16 mouse cellular contexts compared by ENCODE assay signal in the genomic region with DNA sequence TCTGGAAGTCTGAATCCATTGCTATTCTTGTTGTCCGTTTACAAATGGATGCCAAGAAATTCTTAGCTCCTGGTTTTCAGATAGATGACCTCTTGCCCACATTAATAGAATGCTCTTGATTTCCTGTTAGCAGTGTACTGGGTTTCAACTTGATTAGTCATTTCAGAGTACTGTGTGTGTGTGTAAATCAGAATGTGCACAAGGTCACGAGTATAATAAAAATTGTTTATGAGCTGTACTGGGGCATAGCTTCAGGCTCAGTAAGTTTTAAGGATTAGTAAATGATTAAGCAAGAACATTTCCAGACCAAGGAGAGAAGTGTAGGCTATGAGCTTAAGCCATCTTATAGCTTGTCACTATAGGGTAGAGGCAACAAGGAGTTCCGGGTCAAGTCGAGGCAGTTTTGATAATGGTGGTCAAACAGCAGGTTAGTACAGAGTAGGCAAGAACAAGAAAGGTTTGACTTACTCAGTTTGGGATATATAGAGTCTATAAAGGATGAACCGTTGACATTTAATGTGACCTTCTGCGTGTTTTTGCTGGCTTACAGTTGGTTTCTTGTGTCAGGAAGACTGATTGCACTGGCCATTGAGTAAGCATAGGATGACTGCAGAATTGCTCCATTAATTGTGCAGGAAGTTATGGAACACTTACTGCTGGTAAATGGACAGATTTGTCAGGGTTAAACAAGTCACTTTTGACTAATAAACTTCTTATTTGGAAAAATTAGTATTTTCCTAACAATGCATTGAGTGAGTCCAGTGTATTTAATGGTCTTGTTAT. TPM values are rescaled to one million over a fixed set of nuclear protein-coding genes. Genes with fewer than 3 reads are reported as not detected.
DNase-seq lines count a peak whose midpoint lies in the region; ATAC-seq and TF ChIP-seq lines count a peak whose summit lies in the region.
"Had no signal": no experiment of that assay in that cellular context is flagged by ENCODE, and none has a peak within 500 bp of the region (broad histone marks: within the 10 kb centered on the region; RNA-seq: fewer than 3 reads in every experiment).

No protein-coding gene starts in this region.

- 61% methylated on average over 6 of the region's 6 CpGs for WGBS in liver, adult 2 months
- WGBS in liver, embryonic 12.5 days (ENCODE audit: insufficient replicate concordance): 78% methylated on average over 6 of the region's 6 CpGs
- 22% methylated on average over 6 of the region's 6 CpGs for whole genome bisulfite sequencing in small intestine, adult 2 months

- peaks cover 13% of the 10 kb centered on the region for H3K4me1 ChIP-seq in liver, adult 2 months (ENCODE audit: control insufficient read depth, insufficient read depth, low read length)
- peaks cover 14% of the 10 kb centered on the region for H3K4me1 ChIP-seq in liver, embryonic 12.5 days
- H3K4me1 ChIP-seq in small intestine, adult 2 months (ENCODE audit: control insufficient read depth, insufficient read depth, insufficient read length, low read length): peaks cover 19% of the 10 kb centered on the region; the same call in 1 of the 2 replicates

- no peak overlapping the region for H3K4me3 ChIP-seq in liver, adult 2 months (ENCODE audit: insufficient read depth, low read depth, low read length)
- no peak overlapping the region for H3K4me3 ChIP-seq in liver, embryonic 12.5 days
- no peak overlapping the region for H3K4me3 ChIP-seq in small intestine, adult 2 months (ENCODE audit: low read depth, low read length)
- H3K4me3 ChIP-seq: layer of hippocampus, adult 2 months; limb, embryonic 13.5 days; midbrain, embryonic 15.5 days had no signal

- H3K27ac ChIP-seq in liver, adult 2 months (replicated peaks; ENCODE audit: insufficient read depth, low read depth, low read length): no peak overlapping the region
- no peak overlapping the region for H3K27ac ChIP-seq in liver, embryonic 12.5 days
- peak overlapping the region; percentile 70 for H3K27ac ChIP-seq in small intestine, adult 2 months (ENCODE audit: insufficient read depth, low read depth, low read length)
- H3K27ac ChIP-seq: layer of hippocampus, adult 2 months; limb, embryonic 13.5 days; midbrain, embryonic 15.5 days had no signal

- TF ChIP-seq POLR2A in liver, adult 2 months (IDR thresholded peaks at IDR 0.05; ENCODE audit: extremely low read depth, insufficient read depth, low read length): no peak
- no peak for TF ChIP-seq POLR2A in small intestine, adult 2 months (IDR thresholded peaks at IDR 0.05; ENCODE audit: low read depth, low read length)

- no peaks in the 10 kb centered on the region for H3K27me3 ChIP-seq in liver, adult 2 months (ENCODE audit: control insufficient read depth, insufficient read depth, low read length)
- no peaks in the 10 kb centered on the region for H3K27me3 ChIP-seq in liver, embryonic 12.5 days (replicated peaks)
- no peaks in the 10 kb centered on the region for H3K27me3 ChIP-seq in small intestine, adult 2 months (ENCODE audit: control insufficient read depth, insufficient read depth, low read length)
- H3K27me3 ChIP-seq: limb, embryonic 13.5 days; midbrain, embryonic 15.5 days had no signal

- no peak overlapping the region for H3K9ac ChIP-seq in liver, adult 2 months (ENCODE audit: low read depth, low read length)
- no peak overlapping the region for H3K9ac ChIP-seq in liver, embryonic 12.5 days
- H3K9ac ChIP-seq: limb, embryonic 13.5 days; liver, postnatal 0 days; midbrain, embryonic 15.5 days had no signal

- H3K36me3 ChIP-seq in liver, adult 2 months (ENCODE audit: control insufficient read depth, insufficient read depth, low read length): peaks cover 8% of the 10 kb centered on the region; the same call in 1 of the 2 replicates
- H3K36me3 ChIP-seq in liver, embryonic 12.5 days: peaks cover 17% of the 10 kb centered on the region
- H3K36me3 ChIP-seq in small intestine, adult 2 months (ENCODE audit: control insufficient read depth, insufficient read depth, low read length): peaks cover 3% of the 10 kb centered on the region; the same call in 1 of the 2 replicates

- ATAC-seq in liver, embryonic 12.5 days: no peak
- ATAC-seq: hindbrain, embryonic 16.5 days; liver, postnatal 0 days; midbrain, embryonic 15.5 days had no signal

- H3K79me2 ChIP-seq in liver, adult 2 months (ENCODE audit: control insufficient read depth, insufficient read depth, low read length): peaks cover 22% of the 10 kb centered on the region

- no peaks in the 10 kb centered on the region for H3K9me3 ChIP-seq in liver, embryonic 12.5 days (replicated peaks)
- H3K9me3 ChIP-seq: limb, embryonic 13.5 days; midbrain, embryonic 15.5 days had no signal

- peak; percentile 76 for DNase-seq in adrenal gland, adult 2 months
- no peak for DNase-seq in adrenal gland, postnatal 25 days
- DNase-seq in liver, adult 2 months (ENCODE audit: extremely low read depth, low read depth, low spot score): peak; percentile 37
- peak; percentile 96 for DNase-seq in fat pad, adult 2 months (ENCODE audit: extremely low read depth, low read depth, low spot score)
- DNase-seq in layer of hippocampus, adult 11-12 months (ENCODE audit: low spot score): no peak
- DNase-seq in spleen, adult 18-20 months: no peak
- DNase-seq: cerebellum, adult 11 months; cerebellum, postnatal 36 days; liver, postnatal 0 days had no signal

- H3K4me2 ChIP-seq in liver, embryonic 12.5 days: no peak overlapping the region
- H3K4me2 ChIP-seq: limb, embryonic 13.5 days; midbrain, embryonic 15.5 days had no signal

- no peak for TF ChIP-seq CTCF in liver, adult 2 months (IDR thresholded peaks at IDR 0.05; ENCODE audit: low read depth, low read length)
- no peak for TF ChIP-seq CTCF in small intestine, adult 2 months (IDR thresholded peaks at IDR 0.05; ENCODE audit: extremely low read depth, insufficient read length, insufficient replicate concordance, low read depth, low read length)

RNA-seq across cellular contexts. Expression of gene Mettl9, which starts 11.6 kb away (rescaled TPM):
- total RNA-seq in adrenal gland, adult 2 months (2021): 100 to 1,000 TPM in 1 of 2 experiments, 10 to 100 TPM in 1; 83.6 to 118 TPM
- 40.2 and 44.5 TPM in 2 replicates for polyA plus RNA-seq in adrenal gland, adult 2 months (2012; rRNA removed)
- 108 and 130 TPM in 2 replicates for total RNA-seq in adrenal gland, postnatal 25 days (2021)
- 37.9 and 41.4 TPM in 2 replicates for total RNA-seq in liver, adult 2 months (2014; rRNA removed)
- polyA plus RNA-seq in liver, adult 2 months (2012; rRNA removed): 13.8 and 18.8 TPM in 2 replicates
- polyA plus RNA-seq in liver, embryonic 12.5 days (2016; fragmentation: Nextera tagmentation; extraction: Ambion mirVana): 71.8 and 73.5 TPM in 2 replicates
- polyA plus RNA-seq in small intestine, adult 2 months (2012; rRNA removed): 15.2 and 22.6 TPM in 2 replicates

RNA-seq across cellular contexts. Expression of gene Igsf6, which starts 28.5 kb away (rescaled TPM):
- total RNA-seq in adrenal gland, adult 2 months (2021): 1 to 10 TPM; 1.8 to 2.7 TPM
- polyA plus RNA-seq in adrenal gland, adult 2 months (2012; rRNA removed): 0.44 and 0.45 TPM in 2 replicates
- total RNA-seq in adrenal gland, postnatal 25 days (2021): 1.2 and 1.4 TPM in 2 replicates
- total RNA-seq in liver, adult 2 months (2014; rRNA removed): 3.2 and 4.0 TPM in 2 replicates
- polyA plus RNA-seq in liver, adult 2 months (2012; rRNA removed): 0.41 and 0.82 TPM in 2 replicates
- 6.6 and 7.6 TPM in 2 replicates for polyA plus RNA-seq in liver, embryonic 12.5 days (2016; fragmentation: Nextera tagmentation; extraction: Ambion mirVana)
- 0.52 and 0.63 TPM in 2 replicates for polyA plus RNA-seq in small intestine, adult 2 months (2012; rRNA removed)

RNA-seq across cellular contexts. Expression of gene Otoa, which starts 35.6 kb away (rescaled TPM):
- total RNA-seq in adrenal gland, adult 2 months (2021): under 1 TPM; 0.35 to 0.58 TPM
- 0.61 and 0.82 TPM in 2 replicates for polyA plus RNA-seq in adrenal gland, adult 2 months (2012; rRNA removed)
- 0.86 and 0.88 TPM in 2 replicates for total RNA-seq in adrenal gland, postnatal 25 days (2021)
- 0.09 TPM in 1 of 2 replicates, not detected in the other for total RNA-seq in liver, adult 2 months (2014; rRNA removed)
- 0.02 TPM in 1 of 2 replicates, not detected in the other for polyA plus RNA-seq in liver, adult 2 months (2012; rRNA removed)
- polyA plus RNA-seq in liver, embryonic 12.5 days (2016; fragmentation: Nextera tagmentation; extraction: Ambion mirVana): 0.06 TPM in 1 of 2 replicates, not detected in the other
- 0.08 and 0.38 TPM in 2 replicates for polyA plus RNA-seq in small intestine, adult 2 months (2012; rRNA removed)
- polyA plus RNA-seq: embryonic facial prominence, embryonic 11.5 days had no signal

Comparison
In these comparisons a context has a peak if more than half of its experiments do, and no peak if none do; other contexts are left out.
1. DNase-seq: peak in adrenal gland, adult 2 months (single experiment), liver, adult 2 months (single experiment) and fat pad, adult 2 months (single experiment); none in adrenal gland, postnatal 25 days (single experiment), layer of hippocampus, adult 11-12 months (single experiment) and spleen, adult 18-20 months (0 of 2).